In genomic region chr11:72207204-72207833, GRCm38 (mm10) we compare ENCODE assay signal across 8 mouse cellular contexts. TPM values are rescaled to one million over a fixed set of nuclear protein-coding genes. Genes with fewer than 3 reads are reported as not detected.
DNase-seq lines count a peak whose midpoint lies in the region; ATAC-seq and TF ChIP-seq lines count a peak whose summit lies in the region.

4933427D14Rik (minus strand) TSS chr11:72207459.
Txndc17 (plus strand) TSS chr11:72207547.

- peak; percentile 96 for ATAC-seq in Patski
- ATAC-seq in hindbrain, embryonic 12.5 days (ENCODE audit: low FRiP score): peak; percentile 94

- under 1% methylated on average over 42 of the region's 42 CpGs for WGBS in hindbrain, embryonic 12.5 days

- in situ Hi-C loops in Patski (cut with MboI; ENCODE audit: low pct_unique_long_range_greater_than_20kb): loop anchor here (5.0 kb wide), 1 partner anchor 155 kb away; no protein-coding TSS in a partner anchor

- POLR2A ChIA-PET in Patski (lab: Charles Lee): interaction anchor here (1.4 kb wide), 1 partner anchor 13 kb away, joined by 3 read pairs; no protein-coding TSS in a partner anchor

- peak within 1 kb of the TSS; percentile 87 for H3K4me3 ChIP-seq in hindbrain, embryonic 12.5 days

- peak within 1 kb of the TSS; percentile 89 for H3K4me2 ChIP-seq in hindbrain, embryonic 12.5 days (replicated peaks)

- H3K27me3 ChIP-seq in Patski: no peaks in the 10 kb centered on the region
- H3K27me3 ChIP-seq in hindbrain, embryonic 12.5 days: no peaks in the 10 kb centered on the region

- TF ChIP-seq CTCF in Patski (IDR thresholded peaks at IDR 0.05): no peak

- peaks cover 21% of the 10 kb centered on the region for H3K4me1 ChIP-seq in hindbrain, embryonic 12.5 days

- peak within 1 kb of the TSS; percentile 90 for H3K9ac ChIP-seq in hindbrain, embryonic 12.5 days

- peaks cover 26% of the 10 kb centered on the region for H3K36me3 ChIP-seq in hindbrain, embryonic 12.5 days

- peak; percentile 61 for DNase-seq in Patski (ENCODE audit: low read depth, low spot score)
- DNase-seq in cerebellum, postnatal 10 days: peak; percentile 91 to 94
- peak; percentile 82 to 84 for DNase-seq in frontal cortex, postnatal 10 days (ENCODE audit: low spot score in 2 of 2)
- peak; percentile 73 to 83 for DNase-seq in layer of hippocampus, postnatal 10 days (ENCODE audit: low spot score in 2 of 2)
- DNase-seq in lung, postnatal 10 days: peak; percentile 91
- peak; percentile 80 for DNase-seq in ovary, postnatal 14 days (ENCODE audit: low spot score)
- DNase-seq in thymus, postnatal 10 days (ENCODE audit: low spot score in 2 of 2): peak; percentile 84 to 86

- peak within 1 kb of the TSS; percentile 79 for H3K27ac ChIP-seq in hindbrain, embryonic 12.5 days

- no peaks in the 10 kb centered on the region for H3K9me3 ChIP-seq in hindbrain, embryonic 12.5 days (replicated peaks)

- CTCF ChIA-PET in Patski (lab: Charles Lee): interaction anchor here (1.1 to 1.5 kb wide), 2 partner anchors 17 to 24 kb away, joined by 3 read pairs; no protein-coding TSS in a partner anchor

RNA-seq across cellular contexts. Expression of gene 4933427D14Rik, which starts in this region (rescaled TPM):
- 16.3 TPM for polyA plus RNA-seq in Patski (2021)
- 19.6 and 19.9 TPM in 2 replicates for polyA plus RNA-seq in hindbrain, embryonic 12.5 days (2016; fragmentation: Nextera tagmentation; extraction: Ambion mirVana)
- 10 to 100 TPM; 23.4 to 24.3 TPM for total RNA-seq in layer of hippocampus, postnatal 10 days (2021)

RNA-seq across cellular contexts. Expression of gene Txndc17, which starts in this region (rescaled TPM):
- polyA plus RNA-seq in Patski (2021): 167 TPM
- 159 and 167 TPM in 2 replicates for polyA plus RNA-seq in hindbrain, embryonic 12.5 days (2016; fragmentation: Nextera tagmentation; extraction: Ambion mirVana)
- 10 to 100 TPM; 55.1 to 56.5 TPM for total RNA-seq in layer of hippocampus, postnatal 10 days (2021)

Comparison
In these comparisons a context has a peak if more than half of its experiments do, and no peak if none do; other contexts are left out.
1. Peak in every context shown above with its lines: DNase-seq, ATAC-seq, H3K4me3 ChIP-seq and H3K27ac ChIP-seq.